Mouse (Mus musculus) lung, adult 2 months (tissue): Measurements from ENCODE around the gene Tnrc6c. TPM values are rescaled to one million over a fixed set of nuclear protein-coding genes. Genes with fewer than 3 reads are reported as not detected.

Source experiments
- DNase-seq: peaks from one replicate; pipeline ENCODE4 v3.0.0; 2022
- H3K4me1 ChIP-seq: fragments of 200-500 bp; 2 replicates; pipeline ENCODE4 v1.6.1; 2011; ENCODE audit warnings: low read length; ENCODE audit not compliant: control insufficient read depth, insufficient read depth
- H3K4me3 ChIP-seq: fragments of 200-500 bp; replicated peaks from 2 replicates; pipeline ENCODE3; 2011; ENCODE audit warnings: low read depth, mild to moderate bottlenecking, control low read depth, low read length; ENCODE audit errors: extremely low read depth
- CTCF ChIP-seq: fragments of 200-500 bp; IDR thresholded peaks from 2 replicates; pipeline ENCODE4 v1.5.1; 2011; ENCODE audit warnings: mild to moderate bottlenecking, low read length, control low read depth; ENCODE audit not compliant: insufficient read depth
- POLR2A ChIP-seq: fragments of 200-500 bp; IDR thresholded peaks from 2 replicates; pipeline ENCODE4 v1.6.1; 2011; ENCODE audit warnings: low read depth, mild to moderate bottlenecking, control low read depth, low read length, borderline replicate concordance; ENCODE audit errors: extremely low read depth
- WGBS: fragments of 180-500 bp; shearing (Covaris S2); methylation state at CpG from one replicate; pipeline ENCODE4 v1.1.7; 2018; 5-methylcytosine and 5-hydroxymethylcytosine counted together
- polyA plus RNA-seq: library from polyadenylated mRNA; depleted of rRNA; stranded (reverse); fragments of >200 nt; gene quantifications from 2 replicates; pipeline ENCODE4 v1.2.3, GENCODE M21; 2012

The Tnrc6c gene
- polyA plus RNA-seq, 1 experiment, result 21.3 TPM

GRCm38 (mm10) chr11:117712065-117712464 lies 58.0 kb downstream of the Tnrc6c start:
- DNase-seq, result no peak
- H3K4me3 ChIP-seq, result no peak overlapping the region
- no peak for TF ChIP-seq POLR2A
- no peak for TF ChIP-seq CTCF
- WGBS, result 69% methylated on average over 1 of the region's 1 CpGs
- H3K4me1 ChIP-seq, result peaks cover 4% of the 10 kb centered on the region; the same call in 1 of the 2 replicates

GRCm38 (mm10) chr11:117713375-117713774 lies 59.3 kb downstream of the Tnrc6c start:
- WGBS, result 94% methylated on average over 6 of the region's 6 CpGs
- peaks cover 4% of the 10 kb centered on the region; the same call in 1 of the 2 replicates for H3K4me1 ChIP-seq
- TF ChIP-seq POLR2A (no peak), CTCF (no peak)
- DNase-seq, result no peak
- H3K4me3 ChIP-seq, result no peak overlapping the region

- TF ChIP-seq CTCF (no peak), POLR2A (no peak)
- WGBS, result 78% methylated on average over 3 of the region's 3 CpGs
- no peak for DNase-seq
- Histone ChIP-seq H3K4me3 (no peak overlapping the region), H3K4me1 (no peaks in the 10 kb centered on the region)
These were observed 64.7 kb downstream of the Tnrc6c start for GRCm38 (mm10) chr11:117718838-117719237.

- TF ChIP-seq CTCF (no peak), POLR2A (no peak)
- WGBS, result 64% methylated on average over 6 of the region's 6 CpGs
- Histone ChIP-seq H3K4me3 (no peak overlapping the region), H3K4me1 (no peaks in the 10 kb centered on the region)
- DNase-seq, result no peak
These were observed 70.7 kb downstream of the Tnrc6c start for GRCm38 (mm10) chr11:117724604-117725301.

- 76% methylated on average over 4 of the region's 4 CpGs for WGBS
- TF ChIP-seq CTCF, result no peak
- no peak for TF ChIP-seq POLR2A
These were observed 72.9 kb downstream of the Tnrc6c start for GRCm38 (mm10) chr11:117727031-117727430.

GRCm38 (mm10) chr11:117728245-117728644 lies 74.2 kb downstream of the Tnrc6c start:
- Histone ChIP-seq H3K4me1 (peaks cover 3% of the 10 kb centered on the region; the same call in 1 of the 2 replicates), H3K4me3 (no peak overlapping the region)
- no peak for TF ChIP-seq CTCF
- no peak for TF ChIP-seq POLR2A
- WGBS, result 86% methylated on average over 5 of the region's 5 CpGs
- DNase-seq, result no peak

More at GRCm38 (mm10) chr11:117727031-117727430, 72.9 kb downstream of the Tnrc6c start:
- Histone ChIP-seq H3K4me1 (peaks cover 3% of the 10 kb centered on the region; the same call in 1 of the 2 replicates), H3K4me3 (no peak overlapping the region)
- DNase-seq, result no peak

- 53% methylated on average over 1 of the region's 1 CpGs for WGBS
- no peak for DNase-seq
- H3K4me1 ChIP-seq, result peaks cover 3% of the 10 kb centered on the region; the same call in 1 of the 2 replicates
- no peak overlapping the region for H3K4me3 ChIP-seq
- TF ChIP-seq CTCF (no peak), POLR2A (no peak)
These were observed 74.8 kb downstream of the Tnrc6c start for GRCm38 (mm10) chr11:117728841-117729240.

GRCm38 (mm10) chr11:117729341-117729740 lies 75.3 kb downstream of the Tnrc6c start:
- WGBS, result 72% methylated on average over 3 of the region's 3 CpGs
- H3K4me3 ChIP-seq, result no peak overlapping the region
- TF ChIP-seq CTCF, result no peak
- peaks cover 3% of the 10 kb centered on the region; the same call in 1 of the 2 replicates for H3K4me1 ChIP-seq
- DNase-seq, result no peak

GRCm38 (mm10) chr11:117729798-117730489 lies 75.9 kb downstream of the Tnrc6c start:
- 71% methylated on average over 7 of the region's 7 CpGs for WGBS
- H3K4me3 ChIP-seq, result no peak overlapping the region
- no peak for TF ChIP-seq CTCF
- TF ChIP-seq POLR2A, result no peak
- DNase-seq, result no peak
- peaks cover 3% of the 10 kb centered on the region; the same call in 1 of the 2 replicates for H3K4me1 ChIP-seq

GRCm38 (mm10) chr11:117730490-117730838 lies 76.4 kb downstream of the Tnrc6c start:
- Histone ChIP-seq H3K4me1 (peaks cover 3% of the 10 kb centered on the region; the same call in 1 of the 2 replicates), H3K4me3 (no peak overlapping the region)
- TF ChIP-seq CTCF, result no peak
- no peak for DNase-seq
- 77% methylated on average over 4 of the region's 4 CpGs for WGBS
